Mouse (Mus musculus): ENCODE results near the gene Sf3a3. TPM values are rescaled to one million over a fixed set of nuclear protein-coding genes. Genes with fewer than 3 reads are reported as not detected.
A peak's percentile ranks its signal among the peaks of the same experiment; 100 is the strongest.

The Sf3a3 gene
- total and polyA plus RNA-seq, 3 experiments: 127 to 295 (median 144) TPM

- Histone ChIP-seq H3K36me3 (ENCODE audit: control insufficient read depth in 1 of 2, insufficient read depth in 2 of 2, low read length in 2 of 2) (peaks cover 0 to 18% of the 10 kb centered on the region in 2 experiments; a peak in 2 of 4 replicates), H3K4me3 (ENCODE audit: control insufficient read depth in 1 of 2, insufficient read depth in 1 of 2, low read depth in 2 of 2, low read length in 2 of 2) (peak overlapping the region in 1 of 2 experiments; percentile 3; a peak in 2 of 4 replicates), H3K9me3 (replicated peaks; ENCODE audit: insufficient read depth, low read length) (no peaks in the 10 kb centered on the region), H3K27me3 (ENCODE audit: control insufficient read depth in 1 of 2, insufficient read depth in 2 of 2, low read length in 2 of 2) (no peaks in the 10 kb centered on the region), H3K27ac (ENCODE audit: control insufficient read depth, low read depth, low read length) (peak overlapping the region; percentile 56), H3K9ac (ENCODE audit: control insufficient read depth, low read depth, low read length, poor library complexity, severe bottlenecking) (peak overlapping the region; percentile 47), H3K4me1 (ENCODE audit: control insufficient read depth in 1 of 2, insufficient read depth in 2 of 2, low read length in 2 of 2) (peaks cover 2 to 23% of the 10 kb centered on the region in 2 experiments; a peak in 3 of 4 replicates), H3K79me2 (ENCODE audit: control insufficient read depth, insufficient read depth, low read length, poor library complexity) (peaks cover 26% of the 10 kb centered on the region)
- TF ChIP-seq EP300 (IDR thresholded peaks at IDR 0.05; ENCODE audit: low read depth in 1 of 2, low read length in 2 of 2) (no peak), MYC (IDR thresholded peaks at IDR 0.05; ENCODE audit: low read depth, low read length) (peak; percentile 36; the same call in 1 of the 2 replicates), SMC3 (IDR thresholded peaks at IDR 0.05; ENCODE audit: low read depth, low read length) (no peak), POLR2AphosphoS2 (IDR thresholded peaks at IDR 0.05; ENCODE audit: low read length) (no peak), NRF1 (IDR thresholded peaks at IDR 0.05; ENCODE audit: insufficient read depth, low read depth, low read length, poor library complexity, severe bottlenecking) (no peak), HCFC1 (IDR thresholded peaks at IDR 0.05; ENCODE audit: low read depth, low read length) (no peak), TAL1 (IDR thresholded peaks at IDR 0.05; ENCODE audit: low read length) (no peak), TCF12 (IDR thresholded peaks at IDR 0.05; ENCODE audit: low read depth, low read length) (no peak), GABPA (IDR thresholded peaks at IDR 0.05; ENCODE audit: low read depth, low read length) (0 out of 2 replicates have a peak, but pooled peaks have one; percentile 21), MYB (IDR thresholded peaks at IDR 0.05; ENCODE audit: low read depth, low read length) (no peak), MEF2A (IDR thresholded peaks at IDR 0.05; ENCODE audit: extremely low read depth, insufficient replicate concordance, low read depth, low read length, poor library complexity, severe bottlenecking) (no peak), TBP (IDR thresholded peaks at IDR 0.05; ENCODE audit: low read depth, low read length) (no peak), GATA1 (IDR thresholded peaks at IDR 0.05; ENCODE audit: low read depth, low read length) (no peak), CHD2 (IDR thresholded peaks at IDR 0.05; ENCODE audit: low read length) (no peak), POLR2AphosphoS5 (IDR thresholded peaks at IDR 0.05; ENCODE audit: borderline replicate concordance, low read depth, low read length) (no peak), ZNF384 (IDR thresholded peaks at IDR 0.05; ENCODE audit: low read depth, low read length) (no peak)
- DNase-seq (ENCODE audit: low read depth, low spot score): peak; percentile 57
Observed at GRCm38 (mm10) chr4:124695786-124696516, 18.6 kb upstream of the Sf3a3 start.

GRCm38 (mm10) chr4:124699791-124700190, 14.8 kb upstream of the Sf3a3 start:
- Histone ChIP-seq H3K4me3 (ENCODE audit: control insufficient read depth in 1 of 2, insufficient read depth in 1 of 2, low read depth in 2 of 2, low read length in 2 of 2) (peak overlapping the region; percentile 62 to 90), H3K27ac (ENCODE audit: control insufficient read depth, low read depth, low read length) (peak overlapping the region; percentile 61; the same call in 1 of the 2 replicates)

More at GRCm38 (mm10) chr4:124699791-124700190, 14.8 kb upstream of the Sf3a3 start:
- no peak for DNase-seq (ENCODE audit: low read depth, low spot score)
- peak overlapping the region; percentile 66 for H3K9ac ChIP-seq (ENCODE audit: control insufficient read depth, low read depth, low read length, poor library complexity, severe bottlenecking)
- H3K9me3 ChIP-seq (replicated peaks; ENCODE audit: insufficient read depth, low read length): no peaks in the 10 kb centered on the region
- peaks cover 11 to 35% of the 10 kb centered on the region in 2 experiments for H3K4me1 ChIP-seq (ENCODE audit: control insufficient read depth in 1 of 2, insufficient read depth in 2 of 2, low read length in 2 of 2)
- H3K36me3 ChIP-seq (ENCODE audit: control insufficient read depth in 1 of 2, insufficient read depth in 2 of 2, low read length in 2 of 2): peaks cover 0 to 25% of the 10 kb centered on the region in 2 experiments; a peak in 2 of 4 replicates
- H3K27me3 ChIP-seq (ENCODE audit: control insufficient read depth in 1 of 2, insufficient read depth in 2 of 2, low read length in 2 of 2): no peaks in the 10 kb centered on the region
- TF ChIP-seq JUND (IDR thresholded peaks at IDR 0.05; ENCODE audit: low read depth, low read length) (no peak), MAFK (IDR thresholded peaks at IDR 0.05; ENCODE audit: borderline replicate concordance, low read depth, low read length) (no peak), KAT2A (conservative IDR thresholded peaks at IDR 0.05; ENCODE audit: low read depth, low read length) (no peak), NELFE (IDR thresholded peaks at IDR 0.05; ENCODE audit: low read depth, low read length) (no peak), POLR2A (IDR thresholded peaks at IDR 0.05; ENCODE audit: control insufficient read depth in 1 of 2, insufficient read depth in 1 of 2, low read depth in 1 of 2, low read length in 2 of 2, poor library complexity in 1 of 2) (no peak), SMC3 (IDR thresholded peaks at IDR 0.05; ENCODE audit: low read depth, low read length) (no peak), GABPA (IDR thresholded peaks at IDR 0.05; ENCODE audit: low read depth, low read length) (no peak), MEF2A (IDR thresholded peaks at IDR 0.05; ENCODE audit: extremely low read depth, insufficient replicate concordance, low read depth, low read length, poor library complexity, severe bottlenecking) (no peak), UBTF (IDR thresholded peaks at IDR 0.05; ENCODE audit: borderline replicate concordance, insufficient read depth, low read depth, low read length) (no peak), RAD21 (IDR thresholded peaks at IDR 0.05; ENCODE audit: low read depth, low read length) (no peak), TAL1 (IDR thresholded peaks at IDR 0.05; ENCODE audit: low read length) (no peak), CHD2 (IDR thresholded peaks at IDR 0.05; ENCODE audit: low read length) (no peak), E2F4 (IDR thresholded peaks at IDR 0.05; ENCODE audit: borderline replicate concordance, low read depth, low read length) (no peak), USF2 (IDR thresholded peaks at IDR 0.05; ENCODE audit: borderline replicate concordance in 1 of 2, insufficient read depth in 1 of 2, low read depth in 1 of 2, low read length in 2 of 2) (no peak), ZC3H11A (IDR thresholded peaks at IDR 0.05; ENCODE audit: low read depth, low read length) (no peak)
- peaks cover 10% of the 10 kb centered on the region for H3K79me2 ChIP-seq (ENCODE audit: control insufficient read depth, insufficient read depth, low read length, poor library complexity)

All from MEL (cell line).